Mouse (Mus musculus) lung, postnatal 36 days (tissue): Measurements from ENCODE around the gene Mcub.

ENCODE experiments used
- DNase-seq: peaks from one replicate; pipeline ENCODE4 v3.0.0; 2022; ENCODE audit warnings: mixed read lengths

Gene Mcub

GRCm38 (mm10) chr3:129887779-129888517 is 82.1 kb downstream of the Mcub start:
- no peak for DNase-seq

GRCm38 (mm10) chr3:129886430-129886829 is 83.6 kb downstream of the Mcub start:
- DNase-seq: no peak

GRCm38 (mm10) chr3:129885577-129885976 is 84.4 kb downstream of the Mcub start:
- no peak for DNase-seq

DNA sequence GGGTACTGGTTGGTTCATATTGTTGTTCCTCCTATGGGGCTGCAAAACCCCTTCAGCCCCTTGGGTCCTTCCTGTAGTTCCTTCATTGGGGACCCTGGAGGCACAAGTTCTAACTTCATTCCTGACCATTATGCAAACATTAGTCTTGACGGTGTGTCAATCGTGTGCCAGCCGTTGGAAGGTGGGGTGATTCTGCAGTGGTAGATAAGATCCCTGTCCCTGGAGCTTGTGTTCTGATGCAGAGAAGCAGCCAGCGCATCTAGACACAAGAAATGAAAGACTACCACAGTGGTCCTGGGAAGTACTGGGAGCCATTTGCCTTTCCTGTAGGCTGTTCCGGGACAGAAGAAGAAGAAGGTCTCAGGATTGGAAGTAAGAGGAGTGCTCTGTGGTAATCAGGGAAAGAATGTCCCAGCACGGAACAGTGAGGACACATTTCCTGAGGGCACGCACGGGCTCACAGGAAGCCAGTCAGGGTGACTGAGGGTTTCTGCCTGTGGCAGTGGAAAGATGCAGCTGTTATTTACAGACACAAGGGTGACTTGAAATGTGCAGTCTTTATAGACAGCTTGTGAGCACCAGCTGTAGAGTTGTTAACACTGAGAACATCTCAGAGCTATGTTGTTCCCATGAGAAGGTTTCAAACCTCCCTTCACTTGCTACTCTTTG is 88.9 kb downstream of the Mcub start:
- DNase-seq: peak; percentile 12

GRCm38 (mm10) chr3:129879913-129880312 is 90.1 kb downstream of the Mcub start:
- no peak for DNase-seq

GRCm38 (mm10) chr3:129879131-129879757 is 90.8 kb downstream of the Mcub start:
- peak; percentile 51 for DNase-seq

- peak; percentile 89 for DNase-seq
Measured at GRCm38 (mm10) chr3:129878405-129879021, 91.5 kb downstream of the Mcub start, which contains the start of gene Pla2g12a. Gene Pla2g12a (plus strand): TSS chr3:129878606.

DNA sequence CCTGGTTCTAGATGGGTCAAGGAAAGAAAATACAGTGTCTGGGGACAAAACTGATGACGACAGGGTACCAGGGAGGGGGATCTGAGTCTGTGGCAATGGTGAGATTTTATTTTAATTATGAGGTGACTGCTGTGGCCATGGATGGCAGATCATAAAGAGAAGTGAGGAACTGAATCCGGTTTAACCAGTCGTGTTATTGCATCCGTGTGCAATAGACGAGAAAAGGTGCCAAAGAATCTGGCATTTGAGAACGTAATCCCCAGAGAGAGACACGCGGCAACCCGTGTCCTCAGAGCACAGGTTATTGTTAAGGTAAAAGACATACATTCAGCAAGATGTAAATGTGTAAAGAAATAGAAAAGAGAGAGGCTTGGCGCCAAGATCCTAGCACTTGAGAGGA is 92.7 kb downstream of the Mcub start:
- no peak for DNase-seq
